Mouse (Mus musculus): ENCODE measurements around the gene Unc79.

The Unc79 gene

DNA sequence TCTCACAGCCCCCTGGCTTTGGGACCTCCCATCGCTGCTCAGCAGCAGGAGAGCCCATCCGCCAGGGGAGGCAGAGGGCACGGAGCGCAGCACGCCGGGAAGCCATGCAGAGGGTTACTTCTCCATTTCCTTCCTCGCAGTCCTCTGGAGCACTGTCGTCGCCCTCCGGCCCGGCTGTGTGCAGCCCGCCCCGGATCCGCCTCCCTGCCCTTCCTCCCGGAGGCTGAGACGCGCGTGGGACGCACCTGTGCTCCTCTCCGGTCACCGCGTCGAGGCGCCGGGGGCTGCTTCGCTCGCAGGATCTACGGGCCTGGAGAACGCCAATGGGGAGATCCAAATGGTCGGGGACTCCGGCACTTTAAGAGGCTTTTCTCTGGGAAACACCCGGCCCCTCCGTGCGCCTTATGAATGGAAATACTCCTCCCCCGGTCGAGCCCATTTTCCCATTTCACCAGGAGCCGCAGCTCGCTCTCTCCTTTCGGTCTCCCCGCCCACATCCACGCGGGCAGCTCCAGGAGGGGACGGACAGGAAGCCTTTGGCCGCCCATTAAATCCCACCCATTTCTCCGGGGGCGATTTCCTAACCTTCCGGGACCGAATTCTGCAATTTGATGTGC, at the start of gene Unc79:
Unc79 (plus strand) TSS at position 82 of the 617 bp plus-strand sequence.
- DNase-seq (ENCODE audit: low read depth, low spot score): no peak

DNA sequence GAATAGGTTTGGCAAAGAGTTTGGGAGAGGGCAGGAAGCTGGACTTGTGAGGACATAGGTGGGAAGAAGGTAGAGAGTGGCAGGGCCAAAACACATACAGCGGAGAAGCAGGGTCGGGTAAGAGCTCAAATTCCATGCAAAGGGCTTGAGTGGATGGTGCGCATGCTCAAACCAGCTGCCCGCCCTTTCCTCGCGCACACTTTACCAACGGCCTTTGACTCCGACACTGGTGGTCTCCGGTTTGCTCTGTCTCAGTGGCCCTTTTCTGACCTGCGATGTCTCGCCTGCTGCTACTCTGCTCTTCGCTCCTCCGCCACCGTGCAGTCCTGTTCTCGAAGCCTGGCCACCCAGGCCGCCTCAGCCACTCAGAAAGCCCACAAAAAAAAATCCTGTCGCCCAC, 49.6 kb upstream of the Unc79 start, which contains the start of gene Cox8c:
Cox8c (plus strand) TSS at position 226 of the 400 bp plus-strand sequence.
- DNase-seq (ENCODE audit: low read depth, low spot score): no peak

DNA sequence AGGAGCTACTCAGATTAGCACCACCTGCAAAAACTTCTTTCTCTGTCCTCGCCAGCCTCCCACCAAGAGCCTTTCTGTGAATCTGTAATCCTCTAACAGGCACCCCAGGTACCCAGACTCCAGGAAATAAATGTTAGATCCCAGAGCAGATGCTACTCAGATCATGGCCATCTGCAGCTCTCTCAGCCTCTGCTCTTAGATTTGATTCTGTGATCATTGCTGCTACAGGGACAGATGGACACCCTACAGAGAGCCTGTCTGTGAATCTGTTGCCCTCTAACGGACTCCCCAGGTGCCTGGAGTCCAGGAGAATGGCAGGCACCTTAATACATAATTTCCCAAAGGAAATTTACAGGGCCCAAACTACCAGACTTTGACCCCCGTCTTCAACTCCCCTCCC, 40.5 kb upstream of the Unc79 start:
- no peak for DNase-seq (ENCODE audit: low read depth, low spot score)

DNA sequence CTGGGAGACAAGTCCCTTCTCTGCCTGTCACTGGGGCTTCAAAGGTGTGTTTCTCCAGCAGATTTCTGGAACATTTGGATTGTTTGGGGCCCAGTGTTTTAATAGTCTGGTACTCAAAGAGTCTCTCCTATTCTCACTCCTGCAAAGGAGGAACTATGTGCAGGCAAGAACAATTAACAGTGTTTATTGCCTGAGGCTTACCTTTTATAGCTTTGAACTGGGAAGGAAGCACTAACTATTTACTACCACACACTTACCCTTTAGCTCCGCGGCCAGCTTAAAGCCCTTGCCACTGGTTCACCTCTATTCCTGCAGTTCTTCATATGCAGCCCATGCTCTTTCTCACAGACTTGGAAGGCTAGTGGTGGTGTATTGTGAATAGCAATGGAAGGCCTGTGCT, 32.6 kb upstream of the Unc79 start:
- no peak for DNase-seq (ENCODE audit: low read depth, low spot score)

GRCm38 (mm10) chr12:102929764-102930163, 18.9 kb upstream of the Unc79 start:
- DNase-seq (ENCODE audit: low read depth, low spot score): no peak

- DNase-seq (ENCODE audit: low read depth, low spot score): no peak
Measured at GRCm38 (mm10) chr12:102930335-102930734, 18.3 kb upstream of the Unc79 start.

DNA sequence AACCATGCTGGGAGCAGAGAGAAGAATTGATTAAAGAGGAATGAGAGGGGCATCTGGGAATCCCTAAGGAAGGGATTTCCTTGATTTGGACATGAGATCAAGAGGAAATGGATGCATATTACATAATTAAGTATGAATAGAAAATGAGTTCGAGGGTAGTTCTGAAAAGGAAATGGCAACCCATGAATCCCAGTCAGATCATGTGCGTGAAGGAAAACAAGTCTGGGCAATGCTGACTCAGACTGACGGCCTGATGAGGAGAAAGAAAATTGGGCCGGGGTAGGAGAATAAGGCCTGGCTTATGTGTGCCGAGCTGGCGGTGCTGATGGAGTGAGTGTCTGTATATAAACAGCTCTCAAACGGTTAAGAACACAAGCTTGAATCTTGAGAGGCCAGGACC, 17.9 kb upstream of the Unc79 start:
- DNase-seq (ENCODE audit: low read depth, low spot score): no peak

GRCm38 (mm10) chr12:102935892-102936291, 12.8 kb upstream of the Unc79 start:
- no peak for DNase-seq (ENCODE audit: low read depth, low spot score)

GRCm38 (mm10) chr12:102945571-102945970, 3.1 kb upstream of the Unc79 start:
- DNase-seq (ENCODE audit: low read depth, low spot score): no peak

- DNase-seq (ENCODE audit: low read depth, low spot score): no peak
Measured at GRCm38 (mm10) chr12:102947826-102948225, 833 bp upstream of the Unc79 start.

GRCm38 (mm10) chr12:102949395-102950208, 943 bp downstream of the Unc79 start:
- DNase-seq (ENCODE audit: low read depth, low spot score): no peak

DNA sequence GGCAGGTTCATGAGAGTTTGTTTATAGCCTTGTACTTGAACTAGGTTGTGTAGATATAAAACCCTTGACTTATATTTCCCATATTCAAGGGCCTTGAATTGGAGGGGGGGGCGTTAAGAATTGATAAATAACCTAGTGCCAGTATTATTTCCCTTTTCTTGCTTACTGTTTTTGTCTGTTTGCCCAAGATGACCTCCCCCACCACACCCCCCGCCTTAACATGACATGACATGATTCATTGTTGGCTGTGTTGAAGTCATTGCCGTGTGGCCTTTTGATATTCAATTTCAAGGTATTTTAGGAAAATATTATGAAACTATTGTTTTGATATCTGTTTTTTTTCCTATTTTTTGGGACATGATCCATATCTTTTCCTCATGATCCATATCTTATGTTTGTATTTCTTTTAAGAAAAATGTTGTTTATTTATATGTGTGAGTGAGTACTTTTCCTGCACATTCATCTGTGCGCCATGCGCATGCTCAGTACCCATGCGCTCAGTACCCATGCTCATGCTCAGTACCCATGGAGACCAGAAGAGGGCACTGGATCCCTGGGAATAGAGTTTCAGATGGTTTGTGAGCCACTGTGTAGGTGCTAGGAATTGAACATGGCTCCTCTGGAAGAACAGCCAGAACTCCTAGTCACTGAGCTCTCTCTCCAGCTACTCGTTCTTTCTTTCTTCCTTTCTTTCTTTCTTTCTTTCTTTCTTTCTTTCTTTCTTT, 11.6 kb downstream of the Unc79 start:
- no peak for DNase-seq (ENCODE audit: low read depth, low spot score)

DNA sequence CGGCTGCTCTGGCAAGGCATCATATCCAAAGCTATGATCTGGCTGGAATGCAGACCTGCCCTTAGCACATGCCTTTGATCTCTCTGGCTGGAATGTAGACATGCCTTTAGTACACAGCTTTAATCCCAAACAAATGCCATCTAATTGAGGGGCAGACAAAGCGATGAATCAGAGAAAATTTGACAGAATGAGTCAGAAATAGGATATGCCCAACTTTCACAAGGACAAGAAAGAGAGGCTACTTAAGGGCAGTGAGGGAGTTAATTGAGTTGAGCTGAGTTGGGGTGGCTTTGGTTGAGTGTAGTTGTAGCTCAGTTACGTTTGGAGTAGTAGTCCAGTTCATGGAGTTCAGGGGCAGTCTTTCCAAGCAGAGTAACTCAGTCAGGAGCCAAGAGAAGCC, 12.4 kb downstream of the Unc79 start:
- DNase-seq (ENCODE audit: low read depth, low spot score): no peak

GRCm38 (mm10) chr12:102964486-102964885, 15.8 kb downstream of the Unc79 start:
- DNase-seq (ENCODE audit: low read depth, low spot score): no peak

GRCm38 (mm10) chr12:102980584-102980983, 31.9 kb downstream of the Unc79 start:
- no peak for DNase-seq (ENCODE audit: low read depth, low spot score)

GRCm38 (mm10) chr12:102981543-102981942, 32.9 kb downstream of the Unc79 start:
- DNase-seq (ENCODE audit: low read depth, low spot score): no peak

- no peak for DNase-seq (ENCODE audit: low read depth, low spot score)
Measured at GRCm38 (mm10) chr12:102985401-102985800, 36.7 kb downstream of the Unc79 start.

- no peak for DNase-seq (ENCODE audit: low read depth, low spot score)
Measured at GRCm38 (mm10) chr12:102987736-102988135, 39.1 kb downstream of the Unc79 start.

DNA sequence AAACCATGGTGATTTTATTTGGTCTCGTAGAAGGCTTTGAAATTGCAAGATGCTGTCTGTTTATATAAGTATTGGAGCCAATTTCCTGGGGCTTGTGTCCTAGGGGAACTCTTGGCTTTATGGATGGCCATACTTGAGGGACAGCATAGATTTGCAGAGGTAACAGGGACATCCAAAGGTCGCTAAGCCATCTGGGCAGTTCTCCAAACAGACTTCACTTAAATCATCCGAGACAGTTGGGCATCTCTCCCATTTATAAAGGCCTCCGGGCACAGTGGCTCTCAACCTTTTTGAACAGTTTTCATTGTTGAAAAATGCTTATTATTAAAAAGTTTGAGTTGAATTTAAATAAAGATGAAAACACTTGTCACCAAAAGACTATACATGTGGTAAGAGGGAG, 59.8 kb downstream of the Unc79 start:
- DNase-seq (ENCODE audit: low read depth, low spot score): no peak

DNA sequence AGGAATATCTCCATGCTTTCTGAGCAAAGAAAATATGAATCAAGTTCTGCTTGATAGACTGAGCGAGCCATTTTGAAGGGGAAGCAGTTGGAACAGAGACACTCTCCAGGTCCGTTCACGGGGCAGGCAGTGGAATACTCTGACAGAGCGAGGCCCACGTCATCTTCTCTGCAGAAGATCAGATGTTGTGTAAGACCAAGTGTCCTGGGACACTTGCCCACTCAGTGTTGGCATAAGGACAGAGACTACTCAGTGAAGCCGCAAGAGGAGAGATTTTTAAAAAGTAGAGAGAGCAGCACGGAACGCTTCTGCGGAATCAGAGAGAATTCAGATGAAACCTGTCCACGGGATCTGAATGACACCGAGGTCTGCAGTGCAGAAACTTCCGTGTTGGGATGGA, 69.5 kb downstream of the Unc79 start:
- DNase-seq (ENCODE audit: low read depth, low spot score): peak; percentile 7

- no peak for DNase-seq (ENCODE audit: low read depth, low spot score)
Measured at GRCm38 (mm10) chr12:103036692-103037091, 88.0 kb downstream of the Unc79 start.

DNA sequence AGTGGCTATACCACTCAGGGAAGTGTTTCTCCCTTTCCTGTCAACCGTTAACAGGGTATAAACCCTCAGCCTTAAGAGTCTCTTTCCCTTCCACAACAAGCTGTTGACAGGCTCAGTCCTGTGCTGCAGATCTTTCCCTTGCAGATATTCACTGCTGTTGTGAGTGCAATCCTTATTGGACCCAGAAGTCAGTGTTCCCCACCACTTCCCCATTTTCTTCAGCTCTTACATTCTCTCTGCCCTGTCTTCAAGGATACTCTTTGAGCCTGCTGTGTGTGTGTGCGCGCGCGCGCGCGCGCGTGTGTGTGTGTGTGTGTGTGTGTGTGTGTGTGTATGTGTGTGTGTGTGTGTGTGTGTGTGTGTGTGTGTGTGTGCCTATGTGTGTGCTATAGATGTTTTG, 90.7 kb downstream of the Unc79 start:
- no peak for DNase-seq (ENCODE audit: low read depth, low spot score)

DNA sequence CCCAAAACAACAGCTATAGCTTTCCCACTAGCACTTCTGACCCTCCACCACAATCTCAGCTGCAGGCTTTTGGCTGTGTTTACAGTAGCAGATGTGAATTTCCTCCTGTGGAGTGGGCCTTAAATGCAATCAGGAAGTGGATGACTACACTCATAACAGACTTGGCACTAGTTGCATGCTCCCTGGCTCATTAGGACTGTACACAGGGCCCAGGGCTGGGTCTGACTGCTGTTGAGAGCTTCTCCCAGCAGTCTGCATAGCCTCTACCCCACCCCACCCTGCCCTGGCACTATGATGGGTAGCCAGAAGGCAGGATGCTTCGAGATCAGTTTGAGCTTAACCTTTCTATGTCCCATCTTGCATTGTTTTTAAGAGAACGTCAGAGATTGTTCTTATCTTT, 91.5 kb downstream of the Unc79 start:
- no peak for DNase-seq (ENCODE audit: low read depth, low spot score)
